Mouse (Mus musculus) lung, embryonic 16.5 days (tissue): ENCODE data around the gene Polr1b. TPM values are rescaled to one million over a fixed set of nuclear protein-coding genes. Genes with fewer than 3 reads are reported as not detected.

Source experiments
- ATAC-seq: fragments of 200-750 bp; cut with Nextera tagmentation; 2 replicates; pipeline ENCODE4 v1.8.0; 2017; ENCODE audit warnings: low read depth, mild to moderate bottlenecking, moderate library complexity
- H3K27ac ChIP-seq: fragments of 300-500 bp; sonication (generic); 2 replicates; pipeline ENCODE4 v1.5.1; 2014; ENCODE audit warnings: mild to moderate bottlenecking, control low read depth, low read length
- H3K27me3 ChIP-seq: fragments of 300-500 bp; sonication (generic); 2 replicates; pipeline ENCODE4 v1.6.1; 2014; ENCODE audit warnings: low read depth, low read length, mixed read lengths; ENCODE audit not compliant: control insufficient read depth, insufficient read depth
- H3K36me3 ChIP-seq: fragments of 300-500 bp; sonication (generic); 2 replicates; pipeline ENCODE4 v1.6.1; 2014; ENCODE audit warnings: low read length; ENCODE audit not compliant: control insufficient read depth, insufficient read depth
- H3K4me1 ChIP-seq: fragments of 300-500 bp; sonication (generic); replicated peaks from 2 replicates; pipeline ENCODE4 v1.6.1; 2014; ENCODE audit warnings: low read length, mixed read lengths; ENCODE audit not compliant: control insufficient read depth, insufficient read depth
- H3K4me2 ChIP-seq: fragments of 300-500 bp; sonication (generic); 2 replicates; pipeline ENCODE4 v1.6.1; 2014; ENCODE audit warnings: low read depth, low read length, control low read depth
- H3K4me3 ChIP-seq: fragments of 300-500 bp; sonication (generic); 2 replicates; pipeline ENCODE4 v1.5.1; 2014; ENCODE audit warnings: mild to moderate bottlenecking, low read length, control low read depth
- H3K9ac ChIP-seq: fragments of 300-500 bp; sonication (generic); 2 replicates; pipeline ENCODE4 v1.6.1; 2014; ENCODE audit warnings: low read length, control low read depth
- H3K9me3 ChIP-seq: fragments of 300-500 bp; sonication (generic); 2 replicates; pipeline ENCODE4 v1.6.1; 2016; ENCODE audit warnings: low read length; ENCODE audit not compliant: control insufficient read depth
- WGBS: fragments of 180-500 bp; shearing (Covaris S2); extraction: QIAGEN DNeasy Blood & Tissue Kit; methylation state at CpG from one replicate; pipeline ENCODE4 v1.1.7; 2014; 5-methylcytosine and 5-hydroxymethylcytosine counted together
- polyA plus RNA-seq: library from polyadenylated mRNA; unstranded; fragments of >200 nt; fragmentation: Nextera tagmentation; extraction: Ambion mirVana; gene quantifications from 2 replicates; pipeline ENCODE4 v1.2.1, GENCODE M21; 2015

The Polr1b gene
- polyA plus RNA-seq, 1 experiment from 2014 or later, result 20.2 TPM

DNA sequence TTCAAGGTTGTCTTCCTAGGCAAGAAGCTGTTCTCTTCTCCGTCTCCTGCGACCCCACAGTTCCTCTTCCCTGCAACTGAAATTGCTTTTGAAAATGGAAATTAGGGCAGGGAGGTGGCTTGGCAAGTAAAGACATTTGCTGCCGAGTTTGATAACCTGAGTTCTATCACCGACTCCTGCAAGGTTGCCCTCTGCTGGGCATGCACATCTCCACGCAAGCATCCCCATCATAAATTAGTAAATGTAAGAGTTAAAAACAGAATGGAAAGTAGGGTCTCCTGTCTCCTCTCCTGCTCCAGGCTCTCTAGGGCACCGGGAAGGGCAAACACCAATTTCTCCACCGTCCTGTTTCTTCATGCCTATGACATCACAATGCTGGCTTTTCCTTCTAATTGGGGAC is 31.4 kb downstream of the Polr1b start:
- no peak overlapping the region for H3K9ac ChIP-seq
- H3K9me3 ChIP-seq, result peaks cover 12% of the 10 kb centered on the region
- no peaks in the 10 kb centered on the region for H3K27me3 ChIP-seq
- WGBS, result 91% methylated on average over 7 of the region's 7 CpGs
- no peak for ATAC-seq
- H3K4me3 ChIP-seq, result no peak overlapping the region
- peaks cover 12% of the 10 kb centered on the region for H3K4me1 ChIP-seq
- peaks cover 25% of the 10 kb centered on the region for H3K36me3 ChIP-seq
- no peak overlapping the region for H3K4me2 ChIP-seq
- no peak overlapping the region for H3K27ac ChIP-seq

GRCm38 (mm10) chr2:129133006-129133805 is 32.4 kb downstream of the Polr1b start:
- no peak overlapping the region for H3K27ac ChIP-seq
- 95% methylated on average over 14 of the region's 14 CpGs for WGBS
- H3K27me3 ChIP-seq, result no peaks in the 10 kb centered on the region
- H3K9me3 ChIP-seq, result peaks cover 12% of the 10 kb centered on the region
- no peak overlapping the region for H3K4me2 ChIP-seq
- no peak overlapping the region for H3K4me3 ChIP-seq
- H3K36me3 ChIP-seq, result peaks cover 16% of the 10 kb centered on the region
- peaks cover 12% of the 10 kb centered on the region for H3K4me1 ChIP-seq
- no peak for ATAC-seq
- H3K9ac ChIP-seq, result no peak overlapping the region

DNA sequence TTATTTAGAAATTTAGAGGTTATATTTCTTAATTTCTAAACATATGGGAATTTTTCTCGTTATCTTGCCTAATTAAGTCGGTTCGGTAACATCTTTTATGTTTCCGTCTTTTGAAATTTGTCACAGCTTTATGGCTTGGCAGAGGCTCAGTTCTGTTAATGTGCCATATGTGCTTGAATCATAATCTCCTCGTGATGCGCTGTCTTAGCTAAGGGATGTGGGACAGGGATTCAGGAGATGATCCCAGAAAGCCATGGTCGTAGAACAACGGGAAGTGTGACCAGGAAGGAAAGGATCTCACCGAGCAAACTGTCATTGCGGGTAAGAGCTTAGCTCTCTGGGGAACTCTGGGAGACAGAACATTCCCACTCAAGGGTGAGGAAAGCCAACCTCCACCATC is 39.1 kb downstream of the Polr1b start:
- Histone ChIP-seq H3K9me3 (no peaks in the 10 kb centered on the region), H3K4me2 (no peak overlapping the region), H3K4me1 (no peaks in the 10 kb centered on the region), H3K36me3 (no peaks in the 10 kb centered on the region), H3K4me3 (no peak overlapping the region), H3K27me3 (no peaks in the 10 kb centered on the region), H3K9ac (no peak overlapping the region), H3K27ac (no peak overlapping the region)
- WGBS, result 79% methylated on average over 10 of the region's 10 CpGs
- ATAC-seq, result no peak

DNA sequence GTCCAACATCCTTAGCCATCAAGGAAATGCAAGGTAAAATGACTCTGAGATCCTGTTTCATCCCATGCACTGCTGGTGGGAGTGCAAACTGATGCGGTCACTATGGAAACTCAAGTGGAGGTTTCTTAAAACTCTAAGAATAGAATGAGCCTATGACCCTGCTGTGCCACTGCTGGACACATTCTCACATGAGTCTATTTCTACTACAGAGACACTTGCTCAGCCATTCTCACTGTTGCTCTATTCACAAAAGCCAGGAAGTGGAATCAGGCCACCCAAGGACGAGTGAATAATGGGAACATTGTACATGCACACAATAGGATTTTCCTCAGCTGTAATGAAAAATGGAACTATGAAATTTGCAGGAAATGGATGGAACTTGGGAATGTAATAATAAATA is 48.0 kb downstream of the Polr1b start:
- H3K9me3 ChIP-seq, result no peaks in the 10 kb centered on the region
- H3K9ac ChIP-seq, result no peak overlapping the region
- H3K27me3 ChIP-seq, result no peaks in the 10 kb centered on the region
- no peak overlapping the region for H3K27ac ChIP-seq
- WGBS, result 65% methylated on average over 2 of the region's 2 CpGs
- H3K4me2 ChIP-seq, result no peak overlapping the region
- H3K36me3 ChIP-seq, result no peaks in the 10 kb centered on the region
- ATAC-seq, result no peak
- H3K4me3 ChIP-seq, result no peak overlapping the region
- H3K4me1 ChIP-seq, result no peaks in the 10 kb centered on the region

DNA sequence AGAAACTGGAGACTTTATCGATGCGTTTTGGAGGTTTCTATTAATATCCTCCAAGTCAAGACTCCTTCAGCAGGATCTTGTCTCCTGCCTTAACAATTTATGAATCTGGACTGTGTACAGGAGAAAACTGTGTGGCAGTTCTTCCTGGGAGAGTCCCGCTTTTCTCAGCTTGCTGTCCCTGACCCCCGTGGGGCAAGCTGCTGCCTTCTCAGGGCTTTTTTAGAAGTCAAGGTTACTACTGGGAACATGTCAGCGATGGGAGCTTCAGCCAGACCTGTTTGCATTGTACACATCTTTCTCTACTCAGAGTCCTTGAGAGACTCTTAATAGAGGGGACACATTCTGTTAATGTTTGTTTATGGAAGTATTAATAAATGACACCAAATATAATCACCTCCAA is 49.6 kb downstream of the Polr1b start:
- 76% methylated on average over 5 of the region's 5 CpGs for WGBS
- H3K4me3 ChIP-seq, result no peak overlapping the region
- H3K9ac ChIP-seq, result no peak overlapping the region
- H3K27me3 ChIP-seq, result no peaks in the 10 kb centered on the region
- no peaks in the 10 kb centered on the region for H3K4me1 ChIP-seq
- no peaks in the 10 kb centered on the region for H3K36me3 ChIP-seq
- H3K4me2 ChIP-seq, result no peak overlapping the region
- no peak overlapping the region for H3K27ac ChIP-seq
- no peak for ATAC-seq
- H3K9me3 ChIP-seq, result no peaks in the 10 kb centered on the region

DNA sequence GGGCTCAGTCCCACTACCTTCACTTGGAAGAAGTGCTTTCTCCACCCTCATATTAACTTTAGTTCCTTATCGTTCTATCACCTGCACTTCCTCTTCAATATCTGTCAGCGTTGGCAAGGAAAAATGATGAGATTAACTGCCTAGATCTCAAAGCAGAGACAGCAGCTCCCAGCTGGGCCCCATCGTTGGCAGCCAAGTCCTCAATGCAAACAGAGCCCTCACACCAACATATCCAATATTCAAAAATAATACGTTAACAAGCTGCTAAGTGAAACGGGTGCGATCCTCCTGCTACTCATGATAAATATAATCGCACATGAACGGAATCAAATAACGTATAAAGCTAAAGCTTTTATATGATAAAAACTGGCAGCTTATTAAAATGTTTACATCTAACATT is 50.3 kb downstream of the Polr1b start:
- H3K4me2 ChIP-seq, result no peak overlapping the region
- no peak overlapping the region for H3K4me3 ChIP-seq
- H3K27me3 ChIP-seq, result no peaks in the 10 kb centered on the region
- no peak for ATAC-seq
- no peak overlapping the region for H3K9ac ChIP-seq
- H3K4me1 ChIP-seq, result no peaks in the 10 kb centered on the region
- no peak overlapping the region for H3K27ac ChIP-seq
- H3K9me3 ChIP-seq, result no peaks in the 10 kb centered on the region
- no peaks in the 10 kb centered on the region for H3K36me3 ChIP-seq
- WGBS, result 51% methylated on average over 9 of the region's 9 CpGs

- H3K4me1 ChIP-seq, result no peaks in the 10 kb centered on the region
- H3K36me3 ChIP-seq, result no peaks in the 10 kb centered on the region
- WGBS, result 70% methylated on average over 1 of the region's 1 CpGs
- H3K4me3 ChIP-seq, result no peak overlapping the region
- H3K27ac ChIP-seq, result no peak overlapping the region
- H3K27me3 ChIP-seq, result no peaks in the 10 kb centered on the region
- H3K9ac ChIP-seq, result no peak overlapping the region
- no peak for ATAC-seq
- no peaks in the 10 kb centered on the region for H3K9me3 ChIP-seq
- no peak overlapping the region for H3K4me2 ChIP-seq
These were observed 52.0 kb downstream of the Polr1b start for GRCm38 (mm10) chr2:129152751-129153150.

DNA sequence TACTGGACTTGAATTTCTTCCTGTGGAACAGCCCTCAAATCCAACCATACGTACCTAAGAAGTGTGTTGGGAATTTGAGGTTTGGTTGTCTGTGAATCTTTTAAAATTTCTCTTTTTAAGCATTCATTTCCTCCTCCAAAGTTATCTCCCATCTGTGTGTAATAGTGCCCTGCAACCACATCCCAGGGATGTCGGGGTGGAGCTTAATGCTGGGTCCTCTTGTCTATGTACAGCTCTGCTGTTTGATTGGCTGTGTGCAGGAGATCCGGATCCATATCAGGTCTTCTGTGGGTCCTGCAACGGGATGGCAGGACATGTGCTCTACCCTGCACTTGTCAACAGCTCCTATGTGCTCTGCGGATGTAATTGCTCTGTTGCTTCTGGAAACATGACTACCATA is 64.0 kb downstream of the Polr1b start:
- H3K9ac ChIP-seq, result no peak overlapping the region
- H3K36me3 ChIP-seq, result no peaks in the 10 kb centered on the region
- no peaks in the 10 kb centered on the region for H3K27me3 ChIP-seq
- H3K4me2 ChIP-seq, result no peak overlapping the region
- H3K4me1 ChIP-seq, result no peaks in the 10 kb centered on the region
- WGBS, result 59% methylated on average over 5 of the region's 5 CpGs
- no peak overlapping the region for H3K4me3 ChIP-seq
- no peak overlapping the region for H3K27ac ChIP-seq
- H3K9me3 ChIP-seq, result no peaks in the 10 kb centered on the region
- ATAC-seq, result no peak

DNA sequence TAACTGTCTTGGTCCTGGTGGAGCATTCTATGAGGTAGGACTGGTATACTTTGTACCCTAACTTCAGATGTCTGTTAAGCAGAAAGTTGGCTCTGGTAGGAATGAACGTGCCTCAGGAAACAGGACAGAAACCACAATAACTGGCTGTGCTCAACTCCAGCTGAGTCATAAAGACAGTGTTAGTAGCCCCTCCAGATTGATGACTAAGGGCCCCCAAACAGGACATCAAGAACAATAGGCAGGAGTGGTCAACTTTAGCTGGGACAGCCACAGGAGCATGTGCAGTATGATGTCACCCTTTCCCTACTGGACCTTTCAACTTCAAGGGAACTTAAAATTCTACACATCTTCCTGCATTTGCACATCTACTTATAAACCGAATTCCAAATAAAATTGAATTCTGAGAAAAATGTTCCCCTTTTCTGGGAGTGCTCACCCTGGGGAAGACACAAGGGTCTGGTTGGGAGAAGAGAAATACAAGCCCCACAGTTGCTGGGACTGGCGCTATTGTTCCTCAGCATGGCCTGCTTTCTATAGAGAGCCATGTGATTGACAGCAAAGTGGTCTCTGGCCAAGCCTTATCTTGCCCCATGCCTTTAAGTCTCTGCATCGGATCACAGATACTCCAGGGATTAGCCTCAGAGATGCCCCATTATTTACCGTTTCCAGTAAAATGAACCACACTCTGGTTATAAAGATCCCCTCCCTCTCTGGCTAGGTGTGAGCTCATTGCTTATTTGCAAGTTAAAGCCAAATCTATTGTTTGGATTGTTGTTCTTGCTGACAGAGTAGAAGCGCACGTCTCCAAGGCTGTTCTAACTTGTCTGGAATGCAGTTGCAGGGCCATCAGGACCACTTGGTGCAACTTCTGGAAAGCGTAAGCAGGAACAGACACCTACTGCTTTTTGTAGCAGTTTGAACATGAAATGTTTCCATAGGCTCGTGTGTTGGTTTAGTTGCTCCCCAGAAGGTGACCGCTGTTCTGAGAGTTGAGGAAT is 66.0 kb downstream of the Polr1b start:
- Histone ChIP-seq H3K27me3 (no peaks in the 10 kb centered on the region), H3K9me3 (no peaks in the 10 kb centered on the region), H3K4me2 (no peak overlapping the region), H3K4me1 (no peaks in the 10 kb centered on the region), H3K4me3 (no peak overlapping the region), H3K36me3 (no peaks in the 10 kb centered on the region), H3K9ac (no peak overlapping the region), H3K27ac (peak overlapping the region; percentile 58)
- peak; percentile 88 for ATAC-seq
- 56% methylated on average over 10 of the region's 10 CpGs for WGBS
